Mouse (Mus musculus) neural tube, embryonic 13.5 days (tissue): ENCODE data around the gene Spata13. TPM values are rescaled to one million over a fixed set of nuclear protein-coding genes. Genes with fewer than 3 reads are reported as not detected.
A peak's percentile ranks its signal among the peaks of the same experiment; 100 is the strongest.

Experiments
- ATAC-seq: fragments of 200-750 bp; cut with Nextera tagmentation; 2 replicates; pipeline ENCODE4 v1.8.0; 2017; ENCODE audit warnings: low read depth, mild to moderate bottlenecking, moderate TSS enrichment, moderate library complexity
- H3K27ac ChIP-seq: fragments of 300-500 bp; sonication (generic); replicated peaks from 2 replicates; pipeline ENCODE4 v1.5.1; 2015; ENCODE audit warnings: moderate library complexity, mild to moderate bottlenecking, inconsistent platforms
- H3K27me3 ChIP-seq: fragments of 300-500 bp; sonication (generic); 2 replicates; pipeline ENCODE4 v1.6.1; 2015; ENCODE audit warnings: mild to moderate bottlenecking, inconsistent platforms
- H3K36me3 ChIP-seq: fragments of 300-500 bp; sonication (generic); 2 replicates; pipeline ENCODE4 v1.6.1; 2015; ENCODE audit warnings: mild to moderate bottlenecking, inconsistent platforms
- H3K4me1 ChIP-seq: fragments of 300-500 bp; sonication (generic); replicated peaks from 2 replicates; pipeline ENCODE4 v1.6.1; 2015; ENCODE audit warnings: inconsistent platforms
- H3K4me2 ChIP-seq: fragments of 300-500 bp; sonication (generic); 2 replicates; pipeline ENCODE4 v1.6.1; 2015; ENCODE audit warnings: inconsistent platforms, mild to moderate bottlenecking, moderate library complexity
- H3K4me3 ChIP-seq: fragments of 300-500 bp; sonication (generic); 2 replicates; pipeline ENCODE4 v1.5.1; 2015; ENCODE audit warnings: mild to moderate bottlenecking, inconsistent platforms
- H3K9ac ChIP-seq: fragments of 300-500 bp; sonication (generic); 2 replicates; pipeline ENCODE4 v1.6.1; 2015; ENCODE audit warnings: moderate library complexity, mild to moderate bottlenecking, inconsistent platforms
- H3K9me3 ChIP-seq: fragments of 300-500 bp; sonication (generic); 2 replicates; pipeline ENCODE4 v1.6.1; 2016; ENCODE audit warnings: inconsistent platforms
- WGBS: fragments of 180-500 bp; shearing (Covaris S2); methylation state at CpG from one replicate; pipeline ENCODE4 v1.1.7; 2015; 5-methylcytosine and 5-hydroxymethylcytosine counted together
- polyA plus RNA-seq: library from polyadenylated mRNA; unstranded; fragments of >200 nt; fragmentation: Nextera tagmentation; extraction: Ambion mirVana; gene quantifications from 2 replicates; pipeline ENCODE4 v1.2.1, GENCODE M21; 2015

Gene Spata13
- polyA plus RNA-seq, 1 experiment from 2014 or later = 22.2 TPM

DNA sequence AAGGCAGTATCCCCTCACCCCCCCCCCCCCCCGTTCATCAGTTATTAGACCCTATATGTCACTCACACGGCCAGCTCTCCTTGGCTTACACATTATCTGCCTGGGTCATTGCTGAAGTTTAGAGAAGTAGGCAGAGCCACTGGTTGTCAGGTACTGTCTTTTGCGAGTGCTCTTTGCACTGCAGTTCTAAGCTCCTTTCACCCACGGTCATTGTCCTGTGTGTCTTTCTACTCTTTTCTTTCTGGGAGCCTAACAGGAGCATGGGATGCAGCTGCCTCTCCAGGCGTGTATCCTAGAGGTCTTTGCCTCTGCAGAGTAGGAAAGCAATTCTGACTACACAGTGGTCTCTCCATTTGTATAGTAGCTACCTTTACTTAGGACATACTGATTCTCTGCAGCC, 27.5 kb downstream of the Spata13 start:
- Histone ChIP-seq H3K27me3 (no peaks in the 10 kb centered on the region), H3K4me3 (no peak overlapping the region), H3K36me3 (no peaks in the 10 kb centered on the region), H3K27ac (no peak overlapping the region), H3K9me3 (no peaks in the 10 kb centered on the region), H3K4me1 (peaks cover 26% of the 10 kb centered on the region), H3K9ac (no peak overlapping the region), H3K4me2 (no peak overlapping the region)
- 89% methylated on average over 5 of the region's 5 CpGs for WGBS
- no peak for ATAC-seq

DNA sequence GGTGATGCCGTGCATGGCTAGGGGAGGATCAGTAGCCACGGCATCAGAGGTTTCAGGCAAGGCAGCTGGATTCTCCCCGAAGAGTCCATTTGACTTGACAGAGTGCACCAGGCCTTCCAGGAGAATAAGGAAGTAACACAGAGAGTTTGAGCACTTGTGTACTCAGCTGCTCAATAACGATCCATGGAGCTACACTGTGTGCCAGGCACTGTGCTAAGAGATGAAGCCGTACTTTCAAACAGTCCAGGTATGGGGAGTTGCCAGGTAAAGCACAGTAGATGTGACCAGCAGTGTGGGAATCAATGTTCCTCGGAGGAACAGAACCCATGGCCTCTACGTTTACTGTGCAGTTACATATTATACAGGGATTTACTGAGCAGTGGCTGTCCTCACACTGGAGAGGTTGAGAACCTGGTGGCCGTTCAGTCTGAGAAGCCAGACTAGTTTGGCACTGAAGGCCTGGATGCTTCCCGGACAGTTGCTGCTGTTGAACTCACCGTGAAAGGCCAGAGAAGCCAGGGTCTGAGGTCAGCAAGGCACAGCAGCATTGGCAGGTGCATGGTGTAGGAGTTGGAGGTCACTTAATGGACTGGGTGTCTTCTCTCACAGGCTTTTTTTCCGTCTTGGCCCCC, 29.6 kb downstream of the Spata13 start:
- ATAC-seq = no peak
- Histone ChIP-seq H3K36me3 (no peaks in the 10 kb centered on the region), H3K27ac (no peak overlapping the region), H3K27me3 (no peaks in the 10 kb centered on the region), H3K9me3 (no peaks in the 10 kb centered on the region; the same call in 1 of the 2 replicates), H3K4me2 (no peak overlapping the region), H3K4me1 (peaks cover 14% of the 10 kb centered on the region), H3K4me3 (no peak overlapping the region), H3K9ac (no peak overlapping the region)
- 90% methylated on average over 11 of the region's 11 CpGs for WGBS

DNA sequence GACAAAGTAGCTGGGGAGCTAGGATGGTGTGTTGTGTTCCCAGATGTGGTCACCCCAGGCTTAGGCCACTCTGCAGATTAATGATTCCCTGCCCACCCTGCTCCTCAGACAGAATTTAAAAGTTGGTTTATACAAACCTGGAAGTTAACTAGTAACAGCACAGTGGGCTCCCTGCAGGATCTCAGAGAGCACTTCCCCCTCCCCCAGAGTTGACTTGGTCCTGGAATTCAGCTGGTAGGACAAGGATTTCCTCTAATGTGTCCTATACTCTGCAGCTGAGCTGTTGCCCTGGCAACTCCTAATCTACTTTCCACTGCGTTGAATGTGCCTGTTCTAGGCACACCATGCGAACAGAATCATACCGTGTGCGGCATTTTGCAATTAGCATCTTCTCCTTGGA, 30.8 kb downstream of the Spata13 start:
- peak; percentile 33; the same call in 1 of the 2 replicates for ATAC-seq
- H3K4me1 ChIP-seq = peaks cover 15% of the 10 kb centered on the region
- H3K4me2 ChIP-seq = no peak overlapping the region
- H3K27ac ChIP-seq = no peak overlapping the region
- no peaks in the 10 kb centered on the region for H3K27me3 ChIP-seq
- no peaks in the 10 kb centered on the region; the same call in 1 of the 2 replicates for H3K9me3 ChIP-seq
- whole genome bisulfite sequencing = 37% methylated on average over 4 of the region's 4 CpGs
- H3K4me3 ChIP-seq = no peak overlapping the region
- H3K9ac ChIP-seq = no peak overlapping the region
- no peaks in the 10 kb centered on the region for H3K36me3 ChIP-seq

DNA sequence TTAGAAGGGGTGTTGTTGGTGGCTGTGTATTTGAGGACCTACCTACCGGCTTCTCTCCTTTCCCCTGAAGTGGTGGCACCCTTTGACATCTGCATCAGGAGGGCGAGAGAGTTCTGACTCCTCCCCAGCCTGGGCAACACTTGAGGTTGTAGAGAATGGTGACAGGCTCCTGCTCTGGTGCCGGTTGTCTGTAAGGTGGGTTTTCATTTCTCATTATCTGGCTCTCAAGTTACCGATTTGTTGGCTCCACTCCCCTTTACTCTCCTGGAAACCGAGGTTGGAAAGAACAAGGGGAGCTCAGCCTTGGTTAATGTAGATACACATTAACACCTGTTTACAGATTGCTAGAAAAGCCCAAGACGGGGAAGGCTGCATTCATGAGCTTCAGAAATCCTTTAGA, 31.5 kb downstream of the Spata13 start:
- Histone ChIP-seq H3K9ac (no peak overlapping the region), H3K27ac (no peak overlapping the region), H3K9me3 (no peaks in the 10 kb centered on the region; the same call in 1 of the 2 replicates), H3K36me3 (no peaks in the 10 kb centered on the region), H3K27me3 (no peaks in the 10 kb centered on the region), H3K4me2 (no peak overlapping the region), H3K4me1 (peaks cover 21% of the 10 kb centered on the region), H3K4me3 (no peak overlapping the region)
- 71% methylated on average over 6 of the region's 6 CpGs for WGBS
- no peak for ATAC-seq

DNA sequence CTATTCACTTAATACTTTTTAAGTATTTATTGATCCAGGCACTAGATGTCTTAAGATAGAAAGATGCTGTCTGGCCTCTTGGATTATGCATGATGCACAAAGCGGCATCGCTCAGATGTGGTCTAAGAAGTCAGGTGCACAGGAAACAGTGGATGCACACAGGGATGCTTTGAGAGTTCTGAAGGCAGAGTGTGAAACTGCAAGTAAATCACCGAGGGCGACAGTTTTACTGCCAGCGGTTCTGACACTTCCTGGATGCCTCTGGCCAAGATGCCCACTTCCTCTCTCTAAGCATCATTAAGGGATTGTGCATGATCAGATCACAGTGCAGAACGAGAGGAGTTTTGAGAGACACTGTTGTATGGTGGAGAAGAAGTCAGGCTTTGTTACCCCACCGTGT, 32.5 kb downstream of the Spata13 start:
- 57% methylated on average over 7 of the region's 7 CpGs for WGBS

DNA sequence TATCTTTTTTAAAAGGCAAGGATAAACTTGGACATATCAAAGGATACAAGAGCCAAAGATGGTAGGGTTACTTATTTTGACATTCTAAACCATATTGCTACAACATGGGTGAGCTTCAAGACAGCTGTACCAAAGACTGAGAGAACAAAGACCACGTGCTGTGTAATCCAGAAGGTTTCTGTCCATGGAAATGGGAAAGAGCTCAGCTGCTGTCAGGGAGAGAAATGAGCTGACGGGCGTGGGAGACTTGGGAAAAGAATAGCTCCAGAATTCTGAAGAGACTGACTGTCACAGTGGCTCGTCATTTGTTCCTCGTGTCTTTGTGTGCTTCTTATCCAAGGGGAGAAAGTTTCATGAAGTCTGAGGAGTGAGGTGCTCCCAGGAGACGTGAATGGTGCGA, 36.4 kb downstream of the Spata13 start:
- H3K27ac ChIP-seq = no peak overlapping the region
- H3K36me3 ChIP-seq = no peaks in the 10 kb centered on the region
- no peak overlapping the region for H3K4me3 ChIP-seq
- no peaks in the 10 kb centered on the region for H3K27me3 ChIP-seq
- no peak for ATAC-seq
- peaks cover 24% of the 10 kb centered on the region for H3K4me1 ChIP-seq
- H3K9me3 ChIP-seq = no peaks in the 10 kb centered on the region; the same call in 1 of the 2 replicates
- no peak overlapping the region for H3K9ac ChIP-seq
- 50% methylated on average over 7 of the region's 7 CpGs for WGBS
- no peak overlapping the region for H3K4me2 ChIP-seq

More for the DNA sequence above, 32.5 kb downstream of the Spata13 start:
- no peak overlapping the region for H3K4me3 ChIP-seq
- H3K27ac ChIP-seq = no peak overlapping the region
- H3K9me3 ChIP-seq = no peaks in the 10 kb centered on the region; the same call in 1 of the 2 replicates
- no peak overlapping the region for H3K9ac ChIP-seq
- peak; percentile 29; the same call in 1 of the 2 replicates for ATAC-seq
- H3K36me3 ChIP-seq = no peaks in the 10 kb centered on the region
- no peak overlapping the region for H3K4me2 ChIP-seq
- no peaks in the 10 kb centered on the region for H3K27me3 ChIP-seq
- peaks cover 28% of the 10 kb centered on the region for H3K4me1 ChIP-seq

DNA sequence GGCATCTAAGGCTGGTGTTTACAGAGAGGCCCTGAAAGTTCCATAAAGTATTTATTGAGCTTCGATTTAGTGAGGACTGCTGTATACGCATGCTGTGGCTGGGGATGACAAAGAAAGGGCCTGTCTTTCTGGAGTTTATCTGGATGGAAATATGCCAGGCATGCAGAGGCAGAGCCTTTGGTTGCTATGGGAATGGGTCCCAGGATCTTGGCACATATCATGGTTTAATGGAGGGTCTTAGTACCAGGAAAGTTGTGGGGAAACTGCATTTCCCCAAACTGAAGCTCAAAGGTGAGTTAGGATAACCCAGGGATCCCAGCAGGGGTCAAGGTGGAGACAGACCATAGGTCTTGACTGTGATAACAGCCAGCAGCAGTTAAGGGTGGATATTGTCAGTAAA, 37.7 kb downstream of the Spata13 start:
- 56% methylated on average over 2 of the region's 2 CpGs for WGBS
- ATAC-seq = no peak

DNA sequence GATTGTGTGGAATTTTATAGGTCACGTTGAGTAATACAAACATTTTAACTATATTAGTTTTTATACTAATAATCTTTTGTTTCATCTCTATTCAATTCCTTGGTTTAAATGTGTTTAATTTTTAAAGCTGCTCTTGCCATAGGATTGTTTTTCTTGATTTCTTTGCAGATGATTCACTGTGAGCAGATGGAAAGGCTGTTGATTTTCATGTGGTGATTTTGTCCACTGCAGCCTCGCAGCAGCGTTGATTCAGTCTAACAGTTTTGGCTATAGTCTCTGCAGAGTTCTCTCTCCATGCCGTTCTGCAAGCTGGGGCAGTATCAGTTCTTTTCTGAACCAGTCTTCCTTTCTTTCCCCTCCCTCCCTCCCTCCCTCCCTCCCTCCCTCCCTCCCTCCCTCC, 41.9 kb downstream of the Spata13 start:
- no peaks in the 10 kb centered on the region for H3K9me3 ChIP-seq
- ATAC-seq = no peak
- no peaks in the 10 kb centered on the region for H3K27me3 ChIP-seq
- H3K4me3 ChIP-seq = no peak overlapping the region
- H3K9ac ChIP-seq = no peak overlapping the region
- H3K36me3 ChIP-seq = no peaks in the 10 kb centered on the region
- H3K4me1 ChIP-seq = peaks cover 9% of the 10 kb centered on the region; the same call in 1 of the 2 replicates
- WGBS = 87% methylated on average over 4 of the region's 4 CpGs
- no peak overlapping the region for H3K4me2 ChIP-seq
- H3K27ac ChIP-seq = no peak overlapping the region

More for the DNA sequence above, 37.7 kb downstream of the Spata13 start:
- Histone ChIP-seq H3K9ac (no peak overlapping the region), H3K4me3 (no peak overlapping the region), H3K4me1 (peaks cover 20% of the 10 kb centered on the region; the same call in 1 of the 2 replicates), H3K4me2 (no peak overlapping the region), H3K36me3 (no peaks in the 10 kb centered on the region), H3K27me3 (no peaks in the 10 kb centered on the region), H3K27ac (no peak overlapping the region), H3K9me3 (no peaks in the 10 kb centered on the region; the same call in 1 of the 2 replicates)

DNA sequence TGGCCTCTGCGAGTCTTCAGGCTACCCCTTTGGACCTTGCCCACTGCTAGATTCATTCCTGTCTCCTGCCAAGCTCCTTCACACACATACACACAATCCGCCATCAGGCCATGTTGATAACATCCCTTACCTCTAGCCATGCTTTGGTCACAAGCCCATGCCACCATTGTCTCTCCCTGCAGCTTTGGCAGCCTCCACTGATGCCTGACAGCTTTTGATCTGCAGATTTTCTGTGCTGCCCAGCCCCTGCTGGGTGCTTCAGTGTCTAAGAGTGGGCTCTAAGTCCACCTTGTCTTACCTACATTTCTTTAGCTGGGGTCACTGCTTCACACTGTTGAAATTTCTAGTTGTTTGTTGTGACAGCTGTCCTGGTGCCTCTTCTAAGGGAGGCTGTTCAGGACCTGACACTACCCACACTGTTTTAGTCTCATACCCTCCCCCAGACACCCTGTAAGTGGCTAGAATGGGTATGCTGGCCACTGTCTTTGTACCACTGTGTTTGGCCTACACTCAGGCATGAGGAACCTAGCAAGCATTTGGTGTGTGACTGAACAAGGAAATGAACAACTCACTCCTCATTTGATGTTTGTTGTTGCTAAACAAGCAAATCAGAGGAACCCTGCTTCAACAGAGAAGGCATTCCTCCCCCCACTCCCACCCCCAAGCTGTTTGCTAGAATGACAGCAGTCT, 43.0 kb downstream of the Spata13 start:
- no peaks in the 10 kb centered on the region for H3K27me3 ChIP-seq
- no peak overlapping the region for H3K4me2 ChIP-seq
- no peak overlapping the region for H3K4me3 ChIP-seq
- H3K36me3 ChIP-seq = no peaks in the 10 kb centered on the region
- peaks cover 4% of the 10 kb centered on the region; the same call in 1 of the 2 replicates for H3K4me1 ChIP-seq
- H3K9me3 ChIP-seq = no peaks in the 10 kb centered on the region
- 88% methylated on average over 2 of the region's 2 CpGs for WGBS
- H3K27ac ChIP-seq = no peak overlapping the region
- no peak for ATAC-seq
- no peak overlapping the region for H3K9ac ChIP-seq

DNA sequence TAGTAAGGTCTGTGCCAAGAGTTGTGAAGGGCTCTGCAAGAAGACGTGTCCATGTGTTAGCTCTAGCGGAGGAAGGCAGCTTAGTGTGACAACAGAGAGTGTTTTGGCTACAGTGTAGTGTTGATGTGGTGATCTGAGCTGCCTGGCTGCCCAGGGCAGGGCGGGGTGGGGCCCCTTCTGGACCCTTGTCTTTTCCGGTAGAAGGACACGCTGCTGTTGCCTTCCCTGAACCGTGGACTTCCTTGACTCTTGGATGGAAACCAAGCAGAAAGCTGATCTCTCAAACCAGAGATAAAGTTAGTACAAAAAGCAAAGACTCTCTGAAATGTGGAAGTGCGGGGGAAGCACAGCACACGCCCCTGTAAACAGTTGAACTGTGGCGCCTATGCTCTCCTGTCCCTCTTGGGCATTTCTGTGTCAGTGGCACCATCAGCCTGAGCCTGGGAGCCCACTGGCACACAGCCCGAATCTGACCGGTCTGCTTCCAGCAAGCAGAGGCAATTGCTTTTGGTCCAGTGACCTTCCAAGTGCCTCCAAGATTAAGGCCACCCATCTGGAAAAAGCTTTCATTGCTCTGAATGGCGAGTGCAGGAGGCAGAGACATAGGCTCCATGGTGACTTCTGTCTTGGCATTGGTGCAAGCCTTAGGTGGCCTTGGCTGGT, 48.7 kb downstream of the Spata13 start:
- no peaks in the 10 kb centered on the region for H3K27me3 ChIP-seq
- WGBS = 58% methylated on average over 12 of the region's 12 CpGs
- H3K36me3 ChIP-seq = no peaks in the 10 kb centered on the region
- ATAC-seq = peak; percentile 47; the same call in 1 of the 2 replicates
- H3K9ac ChIP-seq = no peak overlapping the region
- no peak overlapping the region for H3K27ac ChIP-seq
- no peak overlapping the region for H3K4me2 ChIP-seq
- H3K4me3 ChIP-seq = no peak overlapping the region
- peaks cover 47% of the 10 kb centered on the region for H3K4me1 ChIP-seq
- no peaks in the 10 kb centered on the region for H3K9me3 ChIP-seq

DNA sequence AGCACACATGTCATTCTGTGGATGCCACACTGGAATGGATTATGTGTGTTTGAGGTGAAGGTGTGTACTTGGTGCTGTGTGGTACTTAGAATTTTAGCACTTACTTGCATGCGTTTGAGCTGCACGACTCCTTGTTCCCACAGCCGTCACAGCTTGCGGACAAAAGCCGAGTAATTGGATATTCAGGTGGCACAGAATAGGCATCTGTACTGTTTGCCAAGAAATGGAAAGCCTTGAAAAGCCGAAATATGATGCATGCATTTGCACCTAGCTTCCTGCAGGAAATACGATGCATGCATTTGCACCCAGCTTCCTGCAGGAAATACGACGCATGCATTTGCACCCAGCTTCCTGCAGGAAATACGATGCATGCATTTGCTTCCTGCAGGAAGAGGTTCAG, 50.2 kb downstream of the Spata13 start:
- ATAC-seq = no peak
- Histone ChIP-seq H3K36me3 (no peaks in the 10 kb centered on the region), H3K4me1 (peaks cover 59% of the 10 kb centered on the region), H3K27ac (no peak overlapping the region), H3K4me2 (no peak overlapping the region), H3K9ac (no peak overlapping the region), H3K27me3 (no peaks in the 10 kb centered on the region), H3K4me3 (no peak overlapping the region), H3K9me3 (no peaks in the 10 kb centered on the region)
- 71% methylated on average over 10 of the region's 10 CpGs for WGBS

DNA sequence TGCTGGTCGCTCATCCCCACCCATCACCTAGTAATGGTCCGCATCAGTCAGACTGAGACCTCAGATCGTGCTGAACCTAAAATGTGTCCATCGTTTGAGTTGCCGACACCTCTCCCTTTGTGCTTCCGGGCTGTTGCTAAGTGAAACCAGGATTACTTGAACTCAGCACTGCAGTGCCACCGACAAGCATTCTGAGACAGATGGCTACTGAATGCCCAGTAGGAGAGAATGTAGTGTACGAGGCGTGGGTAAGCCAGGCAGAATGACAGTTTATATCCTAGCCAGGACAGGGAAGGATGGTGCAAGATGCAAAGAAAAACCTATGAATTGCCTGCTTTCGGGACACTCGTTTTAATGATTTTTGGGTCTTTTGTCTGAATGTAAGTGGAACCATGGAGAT, 52.9 kb downstream of the Spata13 start:
- Histone ChIP-seq H3K9me3 (no peaks in the 10 kb centered on the region), H3K36me3 (no peaks in the 10 kb centered on the region), H3K27me3 (no peaks in the 10 kb centered on the region), H3K4me1 (peaks cover 80% of the 10 kb centered on the region), H3K4me2 (peak overlapping the region; percentile 47), H3K27ac (peak overlapping the region; percentile 49), H3K4me3 (peak overlapping the region; percentile 9; the same call in 1 of the 2 replicates), H3K9ac (peak overlapping the region; percentile 42; the same call in 1 of the 2 replicates)
- no peak for ATAC-seq
- 28% methylated on average over 11 of the region's 11 CpGs for WGBS
